Mouse (Mus musculus): Measurements from ENCODE around the gene Hist1h2bc. TPM values are rescaled to one million over a fixed set of nuclear protein-coding genes. Genes with fewer than 3 reads are reported as not detected.
A peak's percentile ranks its signal among the peaks of the same experiment; 100 is the strongest.
"Not testable (repeated sequence)": the region's sequence is repeated elsewhere in the genome, so short reads cannot be mapped to it uniquely, and the experiment has no call there.

The Hist1h2bc gene
- 28.7 and 29.9 TPM in 2 replicates for polyA plus RNA-seq (2016; fragmentation: Nextera tagmentation; extraction: Ambion mirVana)

GRCm38 (mm10) chr13:23683755-23684281, at the start of gene Hist1h2bc, which contains the start of gene Hist1h2ac:
Gene Hist1h2bc, plus strand, starts transcription at chr13:23684199.
Gene Hist1h2ac, minus strand, starts transcription at chr13:23683948.
- peak within 1 kb of the TSS; percentile 66 for H3K9ac ChIP-seq (replicated peaks)
- peak within 1 kb of the TSS; percentile 47 for H3K4me3 ChIP-seq
- peak within 1 kb of the TSS; percentile 96 for H3K27ac ChIP-seq (replicated peaks)
- no peaks in the 10 kb centered on the region for H3K27me3 ChIP-seq
- peak within 1 kb of the TSS; percentile 68 for H3K4me2 ChIP-seq (replicated peaks)
- WGBS, result under 1% methylated on average over 27 of the region's 32 CpGs
- no peaks in the 10 kb centered on the region for H3K36me3 ChIP-seq
- peaks cover 20% of the 10 kb centered on the region for H3K4me1 ChIP-seq
- H3K9me3 ChIP-seq, result no peaks in the 10 kb centered on the region
- ATAC-seq (ENCODE audit: low FRiP score, low read depth), result peak; percentile 99

GRCm38 (mm10) chr13:23659636-23660366, 24.2 kb upstream of the Hist1h2bc start:
- no peaks in the 10 kb centered on the region for H3K36me3 ChIP-seq
- no peak for ATAC-seq (ENCODE audit: low FRiP score, low read depth)
- WGBS, result 75% methylated on average over 6 of the region's 6 CpGs
- no peak overlapping the region for H3K27ac ChIP-seq (replicated peaks)
- H3K27me3 ChIP-seq, result no peaks in the 10 kb centered on the region
- H3K4me1 ChIP-seq, result no peaks in the 10 kb centered on the region
- no peaks in the 10 kb centered on the region for H3K9me3 ChIP-seq
- H3K4me2 ChIP-seq (replicated peaks), result no peak overlapping the region
- H3K9ac ChIP-seq (replicated peaks), result no peak overlapping the region
- no peak overlapping the region for H3K4me3 ChIP-seq

DNA sequence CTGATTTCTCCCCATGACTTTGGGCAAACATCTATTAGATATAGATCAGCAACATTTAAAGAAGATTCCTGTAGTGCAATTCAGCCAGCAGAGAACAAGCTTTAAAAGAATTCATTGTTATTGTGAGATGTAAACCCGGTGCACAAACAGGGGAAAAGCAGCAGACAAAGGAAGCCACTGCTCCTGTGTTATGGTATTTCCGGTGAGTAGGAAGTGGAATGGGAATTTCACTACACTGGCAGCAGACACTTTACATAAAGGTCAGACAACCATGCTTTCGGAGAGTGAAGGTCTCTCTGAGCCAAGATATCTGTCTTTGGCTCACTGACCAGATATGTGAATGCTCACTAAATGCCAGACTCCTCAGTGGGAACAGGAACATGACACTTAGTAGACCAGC, 21.5 kb upstream of the Hist1h2bc start:
- no peaks in the 10 kb centered on the region for H3K4me1 ChIP-seq
- H3K9ac ChIP-seq (replicated peaks), result no peak overlapping the region
- WGBS, result 77% methylated on average over 3 of the region's 3 CpGs

GRCm38 (mm10) chr13:23681990-23682582, 1.9 kb upstream of the Hist1h2bc start:
- Histone ChIP-seq H3K4me2 (replicated peaks) (no peak overlapping the region), H3K9me3 (no peaks in the 10 kb centered on the region), H3K27me3 (no peaks in the 10 kb centered on the region), H3K36me3 (no peaks in the 10 kb centered on the region), H3K9ac (replicated peaks) (no peak overlapping the region; the same call in 1 of the 2 replicates), H3K4me1 (peaks cover 20% of the 10 kb centered on the region), H3K4me3 (no peak overlapping the region), H3K27ac (replicated peaks) (peak overlapping the region; percentile 93; the same call in 1 of the 2 replicates)
- WGBS, result 85% methylated on average over 6 of the region's 6 CpGs
- no peak for ATAC-seq (ENCODE audit: low FRiP score, low read depth)

More for the DNA sequence above, 21.5 kb upstream of the Hist1h2bc start:
- Histone ChIP-seq H3K27ac (replicated peaks) (no peak overlapping the region), H3K4me2 (replicated peaks) (no peak overlapping the region), H3K36me3 (no peaks in the 10 kb centered on the region), H3K9me3 (no peaks in the 10 kb centered on the region), H3K4me3 (no peak overlapping the region), H3K27me3 (no peaks in the 10 kb centered on the region)
- ATAC-seq (ENCODE audit: low FRiP score, low read depth), result no peak

DNA sequence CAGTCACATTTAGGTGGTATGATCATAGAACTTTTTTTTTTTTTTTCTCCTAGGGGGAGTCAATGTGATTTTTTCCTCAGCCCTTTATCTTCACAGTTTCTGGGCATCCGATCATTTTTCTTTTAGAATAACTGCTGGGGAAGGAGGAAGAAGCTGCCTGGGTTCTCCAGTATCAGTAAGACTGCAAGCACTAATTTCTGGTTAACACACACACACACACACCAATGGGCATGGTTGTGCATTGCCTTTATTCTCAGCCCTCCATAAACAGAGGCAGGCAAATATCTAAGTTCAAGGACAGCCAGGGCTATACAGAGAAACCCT, 1.4 kb upstream of the Hist1h2bc start:
- 25% methylated on average over 1 of the region's 1 CpGs for WGBS
- H3K9ac ChIP-seq (replicated peaks), result peak overlapping the region; percentile 59

DNA sequence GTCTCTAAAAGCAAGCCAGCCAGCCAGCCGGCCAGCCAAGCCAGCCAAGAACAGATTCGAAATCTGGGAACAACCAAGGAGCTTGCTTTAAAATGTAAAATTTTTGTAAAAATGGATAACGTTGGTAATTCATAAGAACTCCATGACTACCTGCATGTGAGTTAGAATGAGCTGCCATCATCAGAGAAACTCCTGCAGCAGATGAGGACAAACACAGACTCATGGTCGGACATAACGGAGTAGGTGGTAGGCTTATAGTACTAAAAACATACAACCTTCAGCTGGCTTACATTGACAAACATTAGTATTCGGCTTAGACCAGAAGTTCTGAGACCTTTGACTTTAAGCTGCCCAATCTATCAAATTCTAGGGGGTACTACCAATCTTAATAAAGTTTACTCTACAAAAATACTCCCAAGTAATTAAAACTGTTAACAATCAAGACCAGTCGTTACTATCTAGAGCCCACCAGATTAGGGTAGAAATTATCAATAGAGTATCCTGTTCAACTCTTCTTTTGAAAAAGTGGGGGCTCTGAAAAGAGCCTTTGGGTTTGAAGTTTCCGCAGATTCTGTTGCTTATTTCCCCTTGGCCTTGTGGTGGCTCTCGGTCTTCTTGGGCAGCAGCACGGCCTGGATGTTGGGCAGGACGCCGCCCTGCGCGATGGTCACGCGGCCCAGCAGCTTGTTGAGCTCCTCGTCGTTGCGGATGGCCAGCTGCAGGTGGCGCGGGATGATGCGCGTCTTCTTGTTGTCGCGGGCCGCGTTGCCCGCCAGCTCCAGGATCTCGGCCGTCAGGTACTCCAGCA, 848 bp upstream of the Hist1h2bc start:
- Histone ChIP-seq H3K9ac (replicated peaks) (peak overlapping the region; percentile 59), H3K4me1 (peaks cover 20% of the 10 kb centered on the region), H3K27ac (replicated peaks) (peak overlapping the region; percentile 93), H3K4me2 (replicated peaks) (peak overlapping the region; percentile 68), H3K4me3 (peak overlapping the region; percentile 42)
- not testable (repeated sequence) for H3K27me3 ChIP-seq; H3K36me3 ChIP-seq; ATAC-seq (ENCODE audit: low FRiP score, low read depth); H3K9me3 ChIP-seq
- 10% methylated on average over 17 of the region's 30 CpGs for WGBS

More for the DNA sequence above, 1.4 kb upstream of the Hist1h2bc start:
- H3K4me1 ChIP-seq, result peaks cover 20% of the 10 kb centered on the region
- no peaks in the 10 kb centered on the region for H3K9me3 ChIP-seq
- no peaks in the 10 kb centered on the region for H3K36me3 ChIP-seq
- no peak for ATAC-seq (ENCODE audit: low FRiP score, low read depth)
- no peaks in the 10 kb centered on the region for H3K27me3 ChIP-seq
- H3K4me3 ChIP-seq, result peak overlapping the region; percentile 42
- H3K4me2 ChIP-seq (replicated peaks), result peak overlapping the region; percentile 68
- peak overlapping the region; percentile 93 for H3K27ac ChIP-seq (replicated peaks)

DNA sequence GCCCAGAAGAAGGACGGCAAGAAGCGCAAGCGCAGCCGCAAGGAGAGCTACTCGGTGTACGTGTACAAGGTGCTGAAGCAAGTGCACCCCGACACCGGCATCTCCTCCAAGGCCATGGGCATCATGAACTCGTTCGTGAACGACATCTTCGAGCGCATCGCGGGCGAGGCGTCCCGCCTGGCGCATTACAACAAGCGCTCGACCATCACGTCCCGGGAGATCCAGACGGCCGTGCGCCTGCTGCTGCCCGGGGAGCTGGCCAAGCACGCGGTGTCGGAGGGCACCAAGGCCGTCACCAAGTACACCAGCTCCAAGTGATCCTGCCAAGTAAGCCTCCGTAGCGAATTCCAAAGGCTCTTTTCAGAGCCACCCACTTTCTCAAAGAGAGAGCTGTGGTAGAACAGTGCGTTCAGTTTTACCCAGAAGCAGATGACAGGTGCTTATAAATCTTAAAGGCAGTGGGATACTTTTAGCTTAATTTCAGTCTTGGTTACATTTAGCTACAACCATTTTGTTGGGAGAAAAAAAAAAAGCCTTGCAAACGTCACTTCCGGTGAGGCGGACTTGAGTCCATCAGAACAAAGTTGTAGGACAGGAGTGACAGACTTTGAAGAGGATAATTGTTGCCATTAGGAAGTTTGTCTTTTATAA, 421 bp downstream of the Hist1h2bc start:
- H3K4me2 ChIP-seq (replicated peaks), result peak overlapping the region; percentile 68
- peak overlapping the region; percentile 96 for H3K27ac ChIP-seq (replicated peaks)
- not testable (repeated sequence) for H3K27me3 ChIP-seq, H3K9me3 ChIP-seq, H3K36me3 ChIP-seq
- peak overlapping the region; percentile 66 for H3K9ac ChIP-seq (replicated peaks)
- peak overlapping the region; percentile 47 for H3K4me3 ChIP-seq
- peak; percentile 36 for ATAC-seq (ENCODE audit: low FRiP score, low read depth)
- under 1% methylated on average over 17 of the region's 37 CpGs for WGBS
- H3K4me1 ChIP-seq, result peaks cover 20% of the 10 kb centered on the region

DNA sequence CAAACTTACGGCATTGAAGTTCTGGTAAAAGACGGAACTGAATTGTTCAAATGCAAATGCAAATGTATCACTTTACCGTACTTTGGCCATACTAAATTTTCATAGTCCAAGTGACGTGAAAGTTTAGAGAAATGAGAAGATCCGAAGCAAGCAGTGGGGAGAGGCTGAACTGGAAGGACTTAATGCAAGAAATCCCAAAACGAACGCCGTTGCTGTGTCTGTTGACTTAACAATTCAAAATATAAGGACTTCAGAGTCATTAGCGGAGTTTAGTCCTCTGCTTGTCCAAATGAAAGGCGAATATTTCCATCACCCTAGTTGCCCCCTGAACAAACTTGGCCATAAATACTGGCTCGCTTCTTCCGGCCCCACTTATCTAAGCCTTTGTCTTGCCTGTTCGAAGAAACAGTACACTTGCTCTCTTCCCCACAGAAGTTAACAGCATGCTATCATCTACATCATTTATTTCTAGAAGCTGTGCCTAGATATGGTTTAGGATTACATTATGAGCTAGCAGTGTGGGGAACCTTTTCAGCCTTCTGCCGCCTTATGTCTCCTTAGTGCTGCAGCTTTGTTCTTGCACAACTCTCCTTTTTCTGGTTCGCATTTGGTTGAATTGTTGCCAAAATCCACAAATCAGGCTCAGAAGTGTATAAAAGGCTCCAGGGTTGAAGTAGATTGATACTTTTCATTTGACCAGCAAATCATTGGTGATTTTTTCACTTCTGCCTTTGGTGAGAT, 1.3 kb downstream of the Hist1h2bc start:
- peak overlapping the region; percentile 66 for H3K9ac ChIP-seq (replicated peaks)
- 10% methylated on average over 15 of the region's 15 CpGs for WGBS
- peaks cover 20% of the 10 kb centered on the region for H3K4me1 ChIP-seq
- no peaks in the 10 kb centered on the region for H3K27me3 ChIP-seq
- no peaks in the 10 kb centered on the region for H3K36me3 ChIP-seq
- H3K27ac ChIP-seq (replicated peaks), result peak overlapping the region; percentile 96
- peak overlapping the region; percentile 68 for H3K4me2 ChIP-seq (replicated peaks)
- no peaks in the 10 kb centered on the region for H3K9me3 ChIP-seq
- ATAC-seq (ENCODE audit: low FRiP score, low read depth), result no peak
- H3K4me3 ChIP-seq, result peak overlapping the region; percentile 47

DNA sequence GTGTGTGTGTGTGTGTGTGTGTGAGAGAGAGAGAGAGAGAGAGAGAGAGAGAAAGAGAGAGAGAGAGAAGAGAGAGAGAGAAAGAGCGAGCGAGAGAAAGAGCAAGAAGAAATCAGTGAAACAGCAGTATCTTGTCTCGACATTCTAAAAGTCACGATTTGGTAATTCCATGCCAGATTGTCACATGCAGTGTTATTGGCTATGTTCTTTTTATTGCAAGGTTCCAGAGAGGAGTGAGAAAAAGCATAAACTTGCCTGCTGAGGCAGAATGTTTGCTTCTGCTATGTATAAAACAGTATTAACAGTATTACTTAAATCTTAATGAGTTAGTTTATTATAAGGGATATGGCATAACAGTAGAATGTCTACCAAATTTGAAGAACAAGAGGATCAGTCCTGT, 2.0 kb downstream of the Hist1h2bc start:
- no peak for ATAC-seq (ENCODE audit: low FRiP score, low read depth)
- Histone ChIP-seq H3K4me2 (replicated peaks) (peak overlapping the region; percentile 68), H3K4me1 (peaks cover 20% of the 10 kb centered on the region), H3K27ac (replicated peaks) (peak overlapping the region; percentile 96), H3K36me3 (no peaks in the 10 kb centered on the region), H3K9ac (replicated peaks) (peak overlapping the region; percentile 66), H3K9me3 (no peaks in the 10 kb centered on the region), H3K4me3 (peak overlapping the region; percentile 47), H3K27me3 (no peaks in the 10 kb centered on the region)
- WGBS, result 66% methylated on average over 4 of the region's 4 CpGs

DNA sequence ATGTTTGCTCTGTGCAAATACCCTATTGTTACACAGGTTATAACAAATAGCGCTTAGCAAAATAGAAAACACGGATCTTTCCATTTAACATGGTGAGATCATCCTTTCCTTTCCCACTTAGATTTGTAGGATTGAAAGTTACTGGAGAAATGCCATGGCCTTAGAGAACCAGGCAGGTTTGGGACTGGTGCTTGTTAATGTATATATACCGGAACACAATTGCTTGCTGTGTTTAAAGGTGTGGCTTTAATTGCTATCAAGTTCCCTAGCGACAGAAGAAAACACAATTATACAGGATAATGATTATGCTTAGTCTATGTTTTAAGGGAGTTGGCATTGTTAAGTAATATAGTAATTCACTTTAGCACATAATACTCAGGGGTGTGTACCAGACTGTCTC, 3.2 kb downstream of the Hist1h2bc start:
- Histone ChIP-seq H3K4me1 (peaks cover 20% of the 10 kb centered on the region), H3K9me3 (no peaks in the 10 kb centered on the region), H3K9ac (replicated peaks) (no peak overlapping the region), H3K4me2 (replicated peaks) (no peak overlapping the region), H3K4me3 (no peak overlapping the region), H3K27me3 (no peaks in the 10 kb centered on the region), H3K36me3 (no peaks in the 10 kb centered on the region), H3K27ac (replicated peaks) (no peak overlapping the region)
- ATAC-seq (ENCODE audit: low FRiP score, low read depth), result no peak
- WGBS, result 89% methylated on average over 4 of the region's 4 CpGs

DNA sequence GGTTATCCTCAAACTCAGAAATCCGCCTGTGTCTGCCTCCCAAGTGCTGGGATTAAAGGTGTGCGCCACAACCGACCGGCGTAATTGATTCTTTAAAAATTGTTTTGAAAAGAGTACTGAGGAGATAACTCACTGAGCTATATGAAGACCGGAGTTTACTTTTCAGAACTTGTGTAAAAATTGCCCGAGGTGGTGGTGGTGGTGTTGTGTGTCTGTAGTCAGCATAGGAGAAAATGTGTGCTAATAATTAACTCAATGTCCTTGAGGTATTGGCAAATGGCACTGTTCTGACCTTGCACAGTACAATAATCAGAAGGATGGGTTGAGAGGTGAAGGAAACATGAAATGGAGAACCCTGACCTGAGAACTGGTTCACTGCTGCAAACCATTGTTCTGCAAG, 3.9 kb downstream of the Hist1h2bc start:
- Histone ChIP-seq H3K27me3 (no peaks in the 10 kb centered on the region), H3K4me3 (no peak overlapping the region), H3K36me3 (no peaks in the 10 kb centered on the region), H3K4me2 (replicated peaks) (no peak overlapping the region), H3K9me3 (no peaks in the 10 kb centered on the region), H3K9ac (replicated peaks) (no peak overlapping the region), H3K4me1 (peaks cover 16% of the 10 kb centered on the region), H3K27ac (replicated peaks) (no peak overlapping the region)
- ATAC-seq (ENCODE audit: low FRiP score, low read depth), result no peak
- 92% methylated on average over 7 of the region's 7 CpGs for WGBS
